Mouse (Mus musculus) brain, embryonic 14.5 days (tissue): ENCODE results near the gene BC034090.

Experiments
- CTCF ChIP-seq: fragments of 200-500 bp; IDR thresholded peaks from 2 replicates; pipeline ENCODE4 v1.5.1; 2012; ENCODE audit warnings: inconsistent platforms, mild to moderate bottlenecking, moderate library complexity, borderline replicate concordance; ENCODE audit not compliant: insufficient read depth, insufficient read length; ENCODE audit errors: extremely low read depth
- POLR2A ChIP-seq: fragments of 200-500 bp; IDR thresholded peaks from 2 replicates; pipeline ENCODE4 v1.6.1; 2012; ENCODE audit warnings: mild to moderate bottlenecking, inconsistent platforms, borderline replicate concordance; ENCODE audit not compliant: poor library complexity, insufficient read depth, insufficient read length, severe bottlenecking; ENCODE audit errors: extremely low read depth

- TF ChIP-seq CTCF (no peak), POLR2A (no peak)
Observed at GRCm38 (mm10) chr1:155222101-155222669, 22.1 kb downstream of the BC034090 start.
